Mouse (Mus musculus): Measurements from ENCODE around the gene Dab2ip. TPM values are rescaled to one million over a fixed set of nuclear protein-coding genes. Genes with fewer than 3 reads are reported as not detected.
A peak's percentile ranks its signal among the peaks of the same experiment; 100 is the strongest.

Gene Dab2ip
- total and polyA plus RNA-seq, 3 experiments = 34.5 to 47.9 (median 45.6) TPM

- no peaks in the 10 kb centered on the region for H3K4me1 ChIP-seq (ENCODE audit: control insufficient read depth, insufficient read depth, low read length)
- DNase-seq = peak in 1 of 2 experiments; percentile 33
- H3K27me3 ChIP-seq (ENCODE audit: control insufficient read depth, insufficient read depth, low read length) = no peaks in the 10 kb centered on the region
- no peak overlapping the region for H3K9ac ChIP-seq (ENCODE audit: low read depth, low read length)
- WGBS = 39% methylated on average over 9 of the region's 9 CpGs
- H3K27ac ChIP-seq = no peak overlapping the region
- H3K4me3 ChIP-seq = no peak overlapping the region
- intact Hi-C loops (cut with DNase I) = no loop called here
- no peak for TF ChIP-seq CTCF (IDR thresholded peaks at IDR 0.05)
- TF ChIP-seq EP300 (IDR thresholded peaks at IDR 0.05; ENCODE audit: insufficient read depth, low read depth, low read length) = no peak
- no peak for TF ChIP-seq POLR2A (IDR thresholded peaks at IDR 0.05; ENCODE audit: insufficient read depth, low read depth, low read length)
- no peaks in the 10 kb centered on the region for H3K36me3 ChIP-seq (ENCODE audit: control insufficient read depth, insufficient read depth, low read length)
- H3K79me2 ChIP-seq (replicated peaks; ENCODE audit: control insufficient read depth, insufficient read depth, low read length) = no peaks in the 10 kb centered on the region
These were observed 24.4 kb upstream of the Dab2ip start for GRCm38 (mm10) chr2:35533646-35534045.

- H3K4me1 ChIP-seq (ENCODE audit: control insufficient read depth, insufficient read depth, low read length) = no peaks in the 10 kb centered on the region; the same call in 1 of the 2 replicates
- no peaks in the 10 kb centered on the region for H3K36me3 ChIP-seq (ENCODE audit: control insufficient read depth, insufficient read depth, low read length)
- H3K27me3 ChIP-seq (ENCODE audit: control insufficient read depth, insufficient read depth, low read length) = no peaks in the 10 kb centered on the region
- intact Hi-C loops (cut with DNase I) = loop anchor here (1.0 to 2.0 kb wide), 3 partner anchors 29 to 391 kb away; no protein-coding TSS in a partner anchor
- no peaks in the 10 kb centered on the region for H3K79me2 ChIP-seq (replicated peaks; ENCODE audit: control insufficient read depth, insufficient read depth, low read length)
- no peak overlapping the region for H3K27ac ChIP-seq
- peak; percentile 78 to 87 for DNase-seq
- no peak overlapping the region for H3K9ac ChIP-seq (ENCODE audit: low read depth, low read length)
- TF ChIP-seq EP300 (IDR thresholded peaks at IDR 0.05; ENCODE audit: insufficient read depth, low read depth, low read length) (peak; percentile 47; the same call in 1 of the 2 replicates), POLR2A (IDR thresholded peaks at IDR 0.05; ENCODE audit: insufficient read depth, low read depth, low read length) (no peak), CTCF (IDR thresholded peaks at IDR 0.05) (0 out of 2 replicates have a peak, but pooled peaks have one; percentile 99)
- 21% methylated on average over 13 of the region's 13 CpGs for WGBS
- no peak overlapping the region for H3K4me3 ChIP-seq
These were observed 18.6 kb upstream of the Dab2ip start for GRCm38 (mm10) chr2:35539276-35539972.

- no peak for TF ChIP-seq CTCF (IDR thresholded peaks at IDR 0.05)
- no peak for TF ChIP-seq POLR2A (IDR thresholded peaks at IDR 0.05; ENCODE audit: insufficient read depth, low read depth, low read length)
- no peak for TF ChIP-seq EP300 (IDR thresholded peaks at IDR 0.05; ENCODE audit: insufficient read depth, low read depth, low read length)
- DNase-seq = no peak
- Histone ChIP-seq H3K4me3 (no peak overlapping the region), H3K4me1 (ENCODE audit: control insufficient read depth, insufficient read depth, low read length) (peaks cover 3% of the 10 kb centered on the region; the same call in 1 of the 2 replicates), H3K27ac (no peak overlapping the region), H3K36me3 (ENCODE audit: control insufficient read depth, insufficient read depth, low read length) (no peaks in the 10 kb centered on the region), H3K27me3 (ENCODE audit: control insufficient read depth, insufficient read depth, low read length) (no peaks in the 10 kb centered on the region), H3K79me2 (replicated peaks; ENCODE audit: control insufficient read depth, insufficient read depth, low read length) (no peaks in the 10 kb centered on the region), H3K9ac (ENCODE audit: low read depth, low read length) (no peak overlapping the region)
- 17% methylated on average over 4 of the region's 4 CpGs for whole genome bisulfite sequencing
- intact Hi-C loops (cut with DNase I) = loop anchor here (5.0 kb wide), 1 partner anchor 192 kb away; no protein-coding TSS in a partner anchor
These were observed 17.3 kb upstream of the Dab2ip start for GRCm38 (mm10) chr2:35540798-35541197.

- no peak overlapping the region for H3K4me3 ChIP-seq
These were observed 13.3 kb upstream of the Dab2ip start for GRCm38 (mm10) chr2:35544717-35545116.

GRCm38 (mm10) chr2:35545125-35545590 lies 12.9 kb upstream of the Dab2ip start:
- H3K27me3 ChIP-seq (ENCODE audit: control insufficient read depth, insufficient read depth, low read length) = no peaks in the 10 kb centered on the region
- H3K4me1 ChIP-seq (ENCODE audit: control insufficient read depth, insufficient read depth, low read length) = peaks cover 3% of the 10 kb centered on the region; the same call in 1 of the 2 replicates
- no peak for TF ChIP-seq CTCF (IDR thresholded peaks at IDR 0.05)
- intact Hi-C loops (cut with DNase I) = loop anchor here (2.0 to 5.0 kb wide), 3 partner anchors 37 to 104 kb away; no protein-coding TSS in a partner anchor
- no peak overlapping the region for H3K27ac ChIP-seq
- H3K36me3 ChIP-seq (ENCODE audit: control insufficient read depth, insufficient read depth, low read length) = no peaks in the 10 kb centered on the region
- no peaks in the 10 kb centered on the region for H3K79me2 ChIP-seq (replicated peaks; ENCODE audit: control insufficient read depth, insufficient read depth, low read length)
- peak in 1 of 2 experiments; percentile 20 for DNase-seq
- H3K9ac ChIP-seq (ENCODE audit: low read depth, low read length) = no peak overlapping the region
- 40% methylated on average over 7 of the region's 7 CpGs for WGBS
- H3K4me3 ChIP-seq = no peak overlapping the region

More at GRCm38 (mm10) chr2:35544717-35545116, 13.3 kb upstream of the Dab2ip start:
- H3K9ac ChIP-seq (ENCODE audit: low read depth, low read length) = 0 out of 2 replicates have a peak overlapping the region, but pooled peaks have one; percentile 20
- no peaks in the 10 kb centered on the region for H3K27me3 ChIP-seq (ENCODE audit: control insufficient read depth, insufficient read depth, low read length)
- 5% methylated on average over 14 of the region's 14 CpGs for WGBS
- peaks cover 3% of the 10 kb centered on the region; the same call in 1 of the 2 replicates for H3K4me1 ChIP-seq (ENCODE audit: control insufficient read depth, insufficient read depth, low read length)
- DNase-seq = peak; percentile 60 to 85
- H3K27ac ChIP-seq = no peak overlapping the region
- no peaks in the 10 kb centered on the region for H3K79me2 ChIP-seq (replicated peaks; ENCODE audit: control insufficient read depth, insufficient read depth, low read length)
- peak; percentile 95 for TF ChIP-seq EP300 (IDR thresholded peaks at IDR 0.05; ENCODE audit: insufficient read depth, low read depth, low read length)
- peak; percentile 100; the same call in 1 of the 2 replicates for TF ChIP-seq CTCF (IDR thresholded peaks at IDR 0.05)
- no peak for TF ChIP-seq POLR2A (IDR thresholded peaks at IDR 0.05; ENCODE audit: insufficient read depth, low read depth, low read length)
- intact Hi-C loops (cut with DNase I) = loop anchor here (1.0 to 5.0 kb wide), 6 partner anchors 38 to 386 kb away; no protein-coding TSS in a partner anchor
- H3K36me3 ChIP-seq (ENCODE audit: control insufficient read depth, insufficient read depth, low read length) = no peaks in the 10 kb centered on the region

GRCm38 (mm10) chr2:35546462-35546861 lies 11.6 kb upstream of the Dab2ip start:
- peak in 1 of 2 experiments; percentile 16 for DNase-seq
- Histone ChIP-seq H3K79me2 (replicated peaks; ENCODE audit: control insufficient read depth, insufficient read depth, low read length) (no peaks in the 10 kb centered on the region), H3K4me1 (ENCODE audit: control insufficient read depth, insufficient read depth, low read length) (peaks cover 3% of the 10 kb centered on the region; the same call in 1 of the 2 replicates), H3K4me3 (no peak overlapping the region), H3K27me3 (ENCODE audit: control insufficient read depth, insufficient read depth, low read length) (no peaks in the 10 kb centered on the region), H3K36me3 (ENCODE audit: control insufficient read depth, insufficient read depth, low read length) (no peaks in the 10 kb centered on the region), H3K27ac (no peak overlapping the region), H3K9ac (ENCODE audit: low read depth, low read length) (no peak overlapping the region)
- TF ChIP-seq CTCF (IDR thresholded peaks at IDR 0.05) = no peak
- TF ChIP-seq EP300 (IDR thresholded peaks at IDR 0.05; ENCODE audit: insufficient read depth, low read depth, low read length) = no peak
- intact Hi-C loops (cut with DNase I) = loop anchor here (5.0 kb wide), 1 partner anchor 36 kb away; no protein-coding TSS in a partner anchor
- WGBS = 75% methylated on average over 6 of the region's 6 CpGs
